Mouse (Mus musculus): ENCODE results near the gene Zfp791. TPM values are rescaled to one million over a fixed set of nuclear protein-coding genes. Genes with fewer than 3 reads are reported as not detected.
A peak's percentile ranks its signal among the peaks of the same experiment; 100 is the strongest.

Gene Zfp791
- polyA plus RNA-seq, 1 experiment from 2014 or later, result 2.4 TPM

DNA sequence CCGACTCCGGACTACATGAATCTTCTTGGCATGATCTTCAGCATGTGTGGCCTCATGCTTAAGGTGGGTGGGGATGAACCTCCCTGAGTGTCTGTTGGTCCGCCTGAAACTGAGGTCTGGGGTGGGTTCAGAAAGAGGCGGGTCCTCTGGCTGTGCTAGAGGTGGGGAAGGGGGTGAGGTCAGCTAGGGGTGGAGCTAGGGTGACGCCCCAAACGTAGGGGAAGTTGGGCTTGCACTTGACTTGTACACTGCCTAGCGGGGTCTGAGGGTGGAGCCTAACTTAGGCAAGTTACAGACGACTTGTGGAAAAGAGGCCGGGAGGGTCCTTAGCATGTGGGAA is 41.7 kb downstream of the Zfp791 start, which contains the start of gene Wdr83:
TSS of gene Wdr83 (minus strand) at position 91 of the 340 bp plus-strand sequence.
- peak within 1 kb of the TSS; percentile 96 for H3K4me2 ChIP-seq (replicated peaks)
- peak within 1 kb of the TSS; percentile 83 for H3K4me3 ChIP-seq
- no peak within 1 kb of the TSS; the same call in 1 of the 2 replicates for H3K27ac ChIP-seq (replicated peaks)
- WGBS, result 5% methylated on average over 9 of the region's 9 CpGs
- H3K27me3 ChIP-seq, result peaks cover 7% of the 10 kb centered on the region; the same call in 1 of the 2 replicates
- ATAC-seq (ENCODE audit: low FRiP score, low read depth), result peak; percentile 32; the same call in 1 of the 2 replicates
- peaks cover 34% of the 10 kb centered on the region for H3K4me1 ChIP-seq
- peak within 1 kb of the TSS; percentile 85 for H3K9ac ChIP-seq (replicated peaks)
- peaks cover 27% of the 10 kb centered on the region for H3K36me3 ChIP-seq
- no peaks in the 10 kb centered on the region for H3K9me3 ChIP-seq

DNA sequence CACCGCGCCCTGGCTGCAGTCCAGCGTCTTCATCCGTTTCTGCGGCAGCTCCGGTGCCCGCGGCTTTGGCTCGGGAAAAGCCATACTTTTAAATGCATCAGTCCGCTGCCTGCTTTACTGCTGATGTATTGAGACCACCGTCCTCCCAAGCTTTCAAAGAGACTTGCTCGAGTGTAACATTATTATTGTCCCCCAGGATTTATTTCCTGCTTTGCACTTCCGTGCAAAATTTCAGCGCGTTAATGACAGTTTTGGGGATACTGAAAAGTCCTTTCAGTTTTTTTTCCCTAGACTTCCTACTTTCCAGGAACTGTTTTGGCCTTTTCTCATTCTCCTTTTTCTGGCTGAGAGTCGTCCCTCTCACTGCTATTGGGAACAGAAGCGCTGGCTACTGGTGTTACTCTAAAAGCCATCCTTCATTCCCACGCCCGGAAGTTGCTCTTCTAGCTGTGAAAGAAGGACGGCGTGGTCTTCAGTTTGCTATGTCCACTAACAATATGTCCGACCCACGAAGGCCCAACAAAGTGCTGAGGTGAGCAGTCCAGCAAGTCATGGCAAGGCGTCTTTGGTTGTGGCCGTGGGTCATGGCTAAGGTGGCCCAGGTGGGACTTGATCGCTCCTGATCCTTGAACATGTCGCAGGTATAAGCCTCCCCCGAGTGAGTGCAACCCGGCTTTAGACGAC is 42.2 kb downstream of the Zfp791 start, which contains the start of gene Wdr83os:
TSS of gene Wdr83os (plus strand) at position 209 of the 684 bp plus-strand sequence.
- ATAC-seq (ENCODE audit: low FRiP score, low read depth), result peak; percentile 31; the same call in 1 of the 2 replicates
- peak within 1 kb of the TSS; percentile 85 for H3K9ac ChIP-seq (replicated peaks)
- H3K4me3 ChIP-seq, result peak within 1 kb of the TSS; percentile 83
- peaks cover 34% of the 10 kb centered on the region for H3K4me1 ChIP-seq
- no peak within 1 kb of the TSS; the same call in 1 of the 2 replicates for H3K27ac ChIP-seq (replicated peaks)
- peak within 1 kb of the TSS; percentile 96 for H3K4me2 ChIP-seq (replicated peaks)
- H3K27me3 ChIP-seq, result peaks cover 7% of the 10 kb centered on the region; the same call in 1 of the 2 replicates
- peaks cover 32% of the 10 kb centered on the region for H3K36me3 ChIP-seq
- no peaks in the 10 kb centered on the region for H3K9me3 ChIP-seq
- WGBS, result under 1% methylated on average over 30 of the region's 30 CpGs

GRCm38 (mm10) chr8:85080214-85080531 is 42.7 kb downstream of the Zfp791 start:
- H3K36me3 ChIP-seq, result peaks cover 34% of the 10 kb centered on the region
- H3K27ac ChIP-seq (replicated peaks), result no peak overlapping the region; the same call in 1 of the 2 replicates
- 0% methylated on average over 25 of the region's 25 CpGs for WGBS
- H3K4me1 ChIP-seq, result peaks cover 34% of the 10 kb centered on the region
- peak overlapping the region; percentile 96 for H3K4me2 ChIP-seq (replicated peaks)
- H3K4me3 ChIP-seq, result peak overlapping the region; percentile 83
- H3K9ac ChIP-seq (replicated peaks), result peak overlapping the region; percentile 85
- H3K27me3 ChIP-seq, result peaks cover 7% of the 10 kb centered on the region; the same call in 1 of the 2 replicates
- no peaks in the 10 kb centered on the region for H3K9me3 ChIP-seq
- no peak for ATAC-seq (ENCODE audit: low FRiP score, low read depth)

DNA sequence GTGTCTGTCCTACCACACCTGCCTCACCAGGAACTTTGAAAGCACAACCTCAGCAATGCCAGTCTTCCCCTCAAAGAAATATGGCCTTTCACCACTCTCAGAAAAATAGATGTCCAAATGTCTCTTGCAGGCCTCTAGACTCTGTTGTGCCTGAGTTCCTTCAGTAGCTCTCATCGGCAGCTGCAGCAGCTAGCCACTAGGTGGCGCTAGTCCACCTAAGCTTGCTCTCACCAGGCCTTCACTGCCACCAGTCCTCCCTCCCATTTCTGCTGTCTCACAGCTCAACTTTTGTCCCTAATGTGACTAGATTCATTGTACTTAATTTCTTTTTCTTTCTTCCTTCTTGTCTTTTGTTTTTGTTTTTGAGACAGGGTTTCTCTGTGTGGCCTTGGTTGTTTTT is 45.9 kb downstream of the Zfp791 start:
- peaks cover 54% of the 10 kb centered on the region for H3K36me3 ChIP-seq
- 0% methylated on average over 2 of the region's 2 CpGs for WGBS
- H3K9ac ChIP-seq (replicated peaks), result no peak overlapping the region

GRCm38 (mm10) chr8:85076001-85076400 is 46.9 kb downstream of the Zfp791 start:
- no peak overlapping the region for H3K4me3 ChIP-seq
- H3K4me1 ChIP-seq, result peaks cover 24% of the 10 kb centered on the region
- H3K4me2 ChIP-seq (replicated peaks), result no peak overlapping the region
- H3K27me3 ChIP-seq, result no peaks in the 10 kb centered on the region
- peaks cover 54% of the 10 kb centered on the region for H3K36me3 ChIP-seq
- no peaks in the 10 kb centered on the region for H3K9me3 ChIP-seq
- H3K9ac ChIP-seq (replicated peaks), result no peak overlapping the region
- 84% methylated on average over 9 of the region's 9 CpGs for WGBS
- no peak for ATAC-seq (ENCODE audit: low FRiP score, low read depth)
- H3K27ac ChIP-seq (replicated peaks), result no peak overlapping the region

More for the DNA sequence above, 45.9 kb downstream of the Zfp791 start:
- Histone ChIP-seq H3K4me3 (no peak overlapping the region), H3K9me3 (no peaks in the 10 kb centered on the region), H3K4me2 (replicated peaks) (no peak overlapping the region), H3K4me1 (peaks cover 31% of the 10 kb centered on the region), H3K27me3 (no peaks in the 10 kb centered on the region), H3K27ac (replicated peaks) (no peak overlapping the region)
- peak; percentile 28; the same call in 1 of the 2 replicates for ATAC-seq (ENCODE audit: low FRiP score, low read depth)

GRCm38 (mm10) chr8:85074617-85075016 is 48.3 kb downstream of the Zfp791 start:
- no peak overlapping the region for H3K4me2 ChIP-seq (replicated peaks)
- H3K27me3 ChIP-seq, result no peaks in the 10 kb centered on the region
- peaks cover 22% of the 10 kb centered on the region for H3K4me1 ChIP-seq
- no peak overlapping the region for H3K4me3 ChIP-seq
- no peaks in the 10 kb centered on the region for H3K9me3 ChIP-seq
- ATAC-seq (ENCODE audit: low FRiP score, low read depth), result no peak
- H3K36me3 ChIP-seq, result peaks cover 54% of the 10 kb centered on the region
- no peak overlapping the region for H3K27ac ChIP-seq (replicated peaks)
- no peak overlapping the region for H3K9ac ChIP-seq (replicated peaks)
- 90% methylated on average over 10 of the region's 10 CpGs for WGBS

DNA sequence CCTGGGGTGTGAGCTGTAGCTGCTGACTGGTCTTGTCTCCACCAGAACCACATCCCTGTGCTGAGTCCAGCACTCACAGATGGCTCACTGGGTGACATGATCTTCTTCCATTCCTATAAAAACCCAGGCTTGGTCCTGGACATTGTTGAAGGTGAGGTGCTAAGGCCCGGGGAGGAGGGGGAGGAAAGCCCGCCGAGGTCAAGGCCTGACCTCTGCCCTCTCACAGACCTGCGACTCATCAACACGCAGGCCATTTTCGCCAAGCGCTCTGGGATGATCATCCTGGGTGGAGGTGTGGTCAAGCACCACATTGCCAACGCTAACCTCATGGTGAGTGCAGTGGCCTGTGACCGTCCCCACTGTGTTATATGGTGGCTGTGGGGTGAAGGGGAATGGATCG is 48.7 kb downstream of the Zfp791 start:
- Histone ChIP-seq H3K4me3 (no peak overlapping the region), H3K36me3 (peaks cover 54% of the 10 kb centered on the region), H3K4me1 (peaks cover 18% of the 10 kb centered on the region), H3K9me3 (no peaks in the 10 kb centered on the region), H3K9ac (replicated peaks) (no peak overlapping the region), H3K27ac (replicated peaks) (no peak overlapping the region), H3K27me3 (no peaks in the 10 kb centered on the region), H3K4me2 (replicated peaks) (no peak overlapping the region)
- WGBS, result 87% methylated on average over 10 of the region's 10 CpGs
- no peak for ATAC-seq (ENCODE audit: low FRiP score, low read depth)

- 94% methylated on average over 15 of the region's 15 CpGs for WGBS
- H3K4me2 ChIP-seq (replicated peaks), result peak overlapping the region; percentile 78; the same call in 1 of the 2 replicates
- H3K27me3 ChIP-seq, result no peaks in the 10 kb centered on the region
- H3K4me3 ChIP-seq, result peak overlapping the region; percentile 7; the same call in 1 of the 2 replicates
- no peak for ATAC-seq (ENCODE audit: low FRiP score, low read depth)
- no peak overlapping the region for H3K9ac ChIP-seq (replicated peaks)
- H3K36me3 ChIP-seq, result peaks cover 46% of the 10 kb centered on the region
- peaks cover 18% of the 10 kb centered on the region for H3K4me1 ChIP-seq
- H3K9me3 ChIP-seq, result no peaks in the 10 kb centered on the region
- no peak overlapping the region for H3K27ac ChIP-seq (replicated peaks)
Measured at GRCm38 (mm10) chr8:85073041-85073612, 49.8 kb downstream of the Zfp791 start.

- Histone ChIP-seq H3K27ac (replicated peaks) (peak overlapping the region; percentile 95), H3K4me1 (peaks cover 18% of the 10 kb centered on the region), H3K9ac (replicated peaks) (peak overlapping the region; percentile 84), H3K36me3 (peaks cover 45% of the 10 kb centered on the region), H3K4me3 (peak overlapping the region; percentile 90), H3K4me2 (replicated peaks) (peak overlapping the region; percentile 78), H3K27me3 (no peaks in the 10 kb centered on the region), H3K9me3 (no peaks in the 10 kb centered on the region)
- 0 out of 2 replicates have a peak, but pooled peaks have one; percentile 20 for ATAC-seq (ENCODE audit: low FRiP score, low read depth)
- WGBS, result 43% methylated on average over 9 of the region's 9 CpGs
Measured at GRCm38 (mm10) chr8:85072364-85072929, 50.4 kb downstream of the Zfp791 start.

DNA sequence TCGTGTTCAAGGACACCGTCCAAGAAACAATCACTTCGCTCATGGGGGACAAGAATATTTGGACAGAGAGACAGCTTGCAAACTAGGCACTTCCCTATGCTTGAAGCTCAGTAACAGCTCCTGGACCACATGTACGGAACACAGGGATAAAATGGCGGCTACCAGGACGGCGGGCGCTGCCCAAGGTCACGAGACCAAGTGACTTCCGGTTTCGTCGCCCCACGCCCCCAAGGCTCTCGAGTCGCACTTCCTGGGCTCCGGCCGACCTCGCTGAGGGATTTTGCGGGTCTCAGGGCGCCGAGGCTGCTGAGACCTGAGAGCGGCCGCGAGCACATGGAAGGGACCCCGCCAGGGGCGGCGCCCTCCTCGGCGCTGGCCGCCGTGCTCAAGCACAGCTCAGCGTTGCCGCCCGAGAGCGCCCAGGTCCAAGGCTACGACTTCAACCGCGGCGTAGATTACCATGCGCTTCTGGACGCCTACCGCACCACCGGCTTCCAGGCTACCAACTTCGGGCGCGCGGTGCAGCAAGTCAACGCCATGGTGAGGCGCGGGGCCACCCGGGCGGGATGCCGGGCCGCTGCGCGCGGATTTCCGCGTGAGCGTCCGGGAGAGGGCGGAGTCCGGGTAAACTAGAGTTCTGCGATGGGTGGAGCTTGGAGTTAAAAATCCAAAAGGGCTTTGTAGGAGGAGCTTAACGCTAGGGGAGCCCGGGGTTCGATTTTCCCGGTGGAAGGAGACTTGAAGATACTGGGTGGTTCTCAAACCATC is 51.2 kb downstream of the Zfp791 start, which contains the start of gene Dhps:
TSS of gene Dhps (plus strand) at position 244 of the 768 bp plus-strand sequence.
- peaks cover 14% of the 10 kb centered on the region for H3K4me1 ChIP-seq
- H3K4me3 ChIP-seq, result peak within 1 kb of the TSS; percentile 90
- WGBS, result under 1% methylated on average over 68 of the region's 68 CpGs
- H3K36me3 ChIP-seq, result peaks cover 42% of the 10 kb centered on the region
- peak within 1 kb of the TSS; percentile 78 for H3K4me2 ChIP-seq (replicated peaks)
- no peaks in the 10 kb centered on the region for H3K27me3 ChIP-seq
- H3K9me3 ChIP-seq, result no peaks in the 10 kb centered on the region
- H3K27ac ChIP-seq (replicated peaks), result peak within 1 kb of the TSS; percentile 95
- peak within 1 kb of the TSS; percentile 84 for H3K9ac ChIP-seq (replicated peaks)
- peak; percentile 90 for ATAC-seq (ENCODE audit: low FRiP score, low read depth)

GRCm38 (mm10) chr8:85071041-85071440 is 51.9 kb downstream of the Zfp791 start:
- Histone ChIP-seq H3K9me3 (no peaks in the 10 kb centered on the region), H3K4me3 (peak overlapping the region; percentile 90), H3K9ac (replicated peaks) (no peak overlapping the region), H3K4me2 (replicated peaks) (peak overlapping the region; percentile 78), H3K36me3 (peaks cover 41% of the 10 kb centered on the region), H3K4me1 (peaks cover 14% of the 10 kb centered on the region), H3K27me3 (no peaks in the 10 kb centered on the region), H3K27ac (replicated peaks) (peak overlapping the region; percentile 95)
- WGBS, result 87% methylated on average over 5 of the region's 5 CpGs
- ATAC-seq (ENCODE audit: low FRiP score, low read depth), result no peak

Measured in midbrain, embryonic 12.5 days (tissue).